Mouse (Mus musculus): Measurements from ENCODE around the gene Tsfm.

The Tsfm gene

GRCm38 (mm10) chr10:126984189-126985004 is 46.2 kb downstream of the Tsfm start:
- peak in 1 of 2 experiments; percentile 70 for DNase-seq

- no peak for DNase-seq
These were observed 47.4 kb downstream of the Tsfm start for GRCm38 (mm10) chr10:126983193-126983725.

- DNase-seq, result no peak
These were observed 48.9 kb downstream of the Tsfm start for GRCm38 (mm10) chr10:126981746-126982145.

GRCm38 (mm10) chr10:126980933-126981530 is 49.6 kb downstream of the Tsfm start:
- DNase-seq, result no peak

GRCm38 (mm10) chr10:126980221-126980932 is 50.3 kb downstream of the Tsfm start:
- peak; percentile 64 to 65 for DNase-seq

- peak in 1 of 2 experiments; percentile 44 for DNase-seq
These were observed 50.9 kb downstream of the Tsfm start for GRCm38 (mm10) chr10:126979636-126980151.

GRCm38 (mm10) chr10:126979121-126979635 is 51.5 kb downstream of the Tsfm start:
- DNase-seq, result peak in 1 of 2 experiments; percentile 57

GRCm38 (mm10) chr10:126978277-126978994 is 52.2 kb downstream of the Tsfm start, which contains the start of gene Ctdsp2:
Gene Ctdsp2, plus strand, starts transcription at chr10:126978717.
- DNase-seq, result peak; percentile 100

GRCm38 (mm10) chr10:126977076-126977475 is 53.6 kb downstream of the Tsfm start:
- DNase-seq, result peak; percentile 69 to 73

- DNase-seq, result no peak
These were observed 54.9 kb downstream of the Tsfm start for GRCm38 (mm10) chr10:126975706-126976105.

GRCm38 (mm10) chr10:126972988-126973387 is 57.7 kb downstream of the Tsfm start:
- DNase-seq, result no peak

- DNase-seq, result peak; percentile 45 to 74
These were observed 58.5 kb downstream of the Tsfm start for GRCm38 (mm10) chr10:126972051-126972725.

- no peak for DNase-seq
These were observed 59.1 kb downstream of the Tsfm start for GRCm38 (mm10) chr10:126971363-126972050.

GRCm38 (mm10) chr10:126963821-126964220 is 66.8 kb downstream of the Tsfm start:
- DNase-seq, result no peak

- no peak for DNase-seq
These were observed 67.7 kb downstream of the Tsfm start for GRCm38 (mm10) chr10:126962966-126963330.

GRCm38 (mm10) chr10:126962271-126962965 is 68.2 kb downstream of the Tsfm start:
- DNase-seq, result peak in 1 of 2 experiments; percentile 42

GRCm38 (mm10) chr10:126961757-126962156 is 68.9 kb downstream of the Tsfm start:
- no peak for DNase-seq
